Mouse (Mus musculus): ENCODE data around the gene Itpr3. TPM values are rescaled to one million over a fixed set of nuclear protein-coding genes. Genes with fewer than 3 reads are reported as not detected.

Itpr3 gene
- polyA plus RNA-seq, 1 experiment from 2014 or later, result 1.3 TPM

GRCm38 (mm10) chr17:27060698-27061097 lies 3.6 kb downstream of the Itpr3 start:
- Histone ChIP-seq H3K27me3 (peaks cover 42% of the 10 kb centered on the region), H3K9ac (replicated peaks) (no peak overlapping the region)
- 83% methylated on average over 8 of the region's 8 CpGs for WGBS

GRCm38 (mm10) chr17:27061727-27062126 lies 4.6 kb downstream of the Itpr3 start:
- H3K4me3 ChIP-seq (replicated peaks), result no peak overlapping the region
- ATAC-seq, result no peak
- no peak overlapping the region for H3K9ac ChIP-seq (replicated peaks)
- no peak overlapping the region for H3K27ac ChIP-seq
- no peaks in the 10 kb centered on the region for H3K9me3 ChIP-seq
- 92% methylated on average over 3 of the region's 3 CpGs for WGBS
- H3K27me3 ChIP-seq, result peaks cover 32% of the 10 kb centered on the region
- H3K36me3 ChIP-seq, result no peaks in the 10 kb centered on the region
- peaks cover 11% of the 10 kb centered on the region for H3K4me1 ChIP-seq (replicated peaks)
- no peak overlapping the region for H3K4me2 ChIP-seq (replicated peaks)

More at GRCm38 (mm10) chr17:27060698-27061097, 3.6 kb downstream of the Itpr3 start:
- Histone ChIP-seq H3K4me3 (replicated peaks) (no peak overlapping the region), H3K9me3 (no peaks in the 10 kb centered on the region), H3K27ac (no peak overlapping the region), H3K4me2 (replicated peaks) (no peak overlapping the region), H3K36me3 (no peaks in the 10 kb centered on the region), H3K4me1 (replicated peaks) (peaks cover 12% of the 10 kb centered on the region)
- ATAC-seq, result no peak

GRCm38 (mm10) chr17:27062684-27063083 lies 5.6 kb downstream of the Itpr3 start:
- no peak overlapping the region for H3K27ac ChIP-seq
- H3K9me3 ChIP-seq, result no peaks in the 10 kb centered on the region
- H3K27me3 ChIP-seq, result peaks cover 22% of the 10 kb centered on the region
- H3K4me3 ChIP-seq (replicated peaks), result no peak overlapping the region
- no peak overlapping the region for H3K9ac ChIP-seq (replicated peaks)
- ATAC-seq, result no peak
- WGBS, result 91% methylated on average over 7 of the region's 7 CpGs
- H3K4me2 ChIP-seq (replicated peaks), result no peak overlapping the region
- H3K4me1 ChIP-seq (replicated peaks), result peaks cover 1% of the 10 kb centered on the region
- H3K36me3 ChIP-seq, result no peaks in the 10 kb centered on the region

- Histone ChIP-seq H3K9me3 (no peaks in the 10 kb centered on the region), H3K36me3 (no peaks in the 10 kb centered on the region), H3K4me3 (replicated peaks) (no peak overlapping the region), H3K9ac (replicated peaks) (no peak overlapping the region), H3K27me3 (peaks cover 12% of the 10 kb centered on the region), H3K4me2 (replicated peaks) (no peak overlapping the region), H3K4me1 (replicated peaks) (no peaks in the 10 kb centered on the region; the same call in 1 of the 2 replicates), H3K27ac (no peak overlapping the region)
- WGBS, result 63% methylated on average over 6 of the region's 6 CpGs
- ATAC-seq, result no peak
Observed at GRCm38 (mm10) chr17:27063717-27064116, 6.6 kb downstream of the Itpr3 start.

GRCm38 (mm10) chr17:27064195-27064594 lies 7.1 kb downstream of the Itpr3 start:
- Histone ChIP-seq H3K9ac (replicated peaks) (no peak overlapping the region), H3K27me3 (peaks cover 7% of the 10 kb centered on the region), H3K36me3 (no peaks in the 10 kb centered on the region), H3K4me3 (replicated peaks) (no peak overlapping the region), H3K4me2 (replicated peaks) (no peak overlapping the region), H3K9me3 (no peaks in the 10 kb centered on the region), H3K27ac (no peak overlapping the region), H3K4me1 (replicated peaks) (peaks cover 2% of the 10 kb centered on the region)
- ATAC-seq, result no peak
- 83% methylated on average over 2 of the region's 2 CpGs for WGBS

GRCm38 (mm10) chr17:27066065-27066464 lies 9.0 kb downstream of the Itpr3 start:
- peaks cover 13% of the 10 kb centered on the region for H3K4me1 ChIP-seq (replicated peaks)
- no peaks in the 10 kb centered on the region for H3K27me3 ChIP-seq
- no peaks in the 10 kb centered on the region for H3K9me3 ChIP-seq
- no peaks in the 10 kb centered on the region for H3K36me3 ChIP-seq
- no peak for ATAC-seq
- WGBS, result 83% methylated on average over 7 of the region's 7 CpGs
- H3K4me3 ChIP-seq (replicated peaks), result no peak overlapping the region
- H3K4me2 ChIP-seq (replicated peaks), result no peak overlapping the region
- H3K27ac ChIP-seq, result no peak overlapping the region
- no peak overlapping the region for H3K9ac ChIP-seq (replicated peaks)

- H3K9ac ChIP-seq (replicated peaks), result no peak overlapping the region
- peaks cover 16% of the 10 kb centered on the region for H3K4me1 ChIP-seq (replicated peaks)
- H3K36me3 ChIP-seq, result no peaks in the 10 kb centered on the region
- WGBS, result 70% methylated on average over 5 of the region's 5 CpGs
- H3K27me3 ChIP-seq, result no peaks in the 10 kb centered on the region
- no peak overlapping the region for H3K4me3 ChIP-seq (replicated peaks)
- no peaks in the 10 kb centered on the region for H3K9me3 ChIP-seq
- peak overlapping the region; percentile 41; the same call in 1 of the 2 replicates for H3K27ac ChIP-seq
- H3K4me2 ChIP-seq (replicated peaks), result no peak overlapping the region
- ATAC-seq, result peak; percentile 34; the same call in 1 of the 2 replicates
Observed at GRCm38 (mm10) chr17:27069071-27069470, 12.0 kb downstream of the Itpr3 start.

- Histone ChIP-seq H3K4me1 (replicated peaks) (peaks cover 17% of the 10 kb centered on the region), H3K27ac (no peak overlapping the region), H3K4me3 (replicated peaks) (no peak overlapping the region), H3K27me3 (no peaks in the 10 kb centered on the region), H3K4me2 (replicated peaks) (no peak overlapping the region), H3K9ac (replicated peaks) (no peak overlapping the region), H3K9me3 (no peaks in the 10 kb centered on the region), H3K36me3 (no peaks in the 10 kb centered on the region)
- WGBS, result 95% methylated on average over 7 of the region's 7 CpGs
- ATAC-seq, result no peak
Observed at GRCm38 (mm10) chr17:27070913-27071312, 13.8 kb downstream of the Itpr3 start.

GRCm38 (mm10) chr17:27071630-27072029 lies 14.5 kb downstream of the Itpr3 start:
- Histone ChIP-seq H3K4me3 (replicated peaks) (no peak overlapping the region), H3K4me2 (replicated peaks) (no peak overlapping the region), H3K4me1 (replicated peaks) (peaks cover 17% of the 10 kb centered on the region), H3K9ac (replicated peaks) (no peak overlapping the region), H3K9me3 (no peaks in the 10 kb centered on the region), H3K27me3 (no peaks in the 10 kb centered on the region), H3K27ac (no peak overlapping the region), H3K36me3 (no peaks in the 10 kb centered on the region)
- WGBS, result 55% methylated on average over 6 of the region's 6 CpGs
- ATAC-seq, result no peak

- Histone ChIP-seq H3K4me1 (replicated peaks) (peaks cover 17% of the 10 kb centered on the region), H3K4me2 (replicated peaks) (no peak overlapping the region), H3K9me3 (no peaks in the 10 kb centered on the region), H3K36me3 (no peaks in the 10 kb centered on the region), H3K4me3 (replicated peaks) (no peak overlapping the region), H3K27ac (no peak overlapping the region), H3K27me3 (no peaks in the 10 kb centered on the region), H3K9ac (replicated peaks) (no peak overlapping the region)
- ATAC-seq, result no peak
- WGBS, result 95% methylated on average over 8 of the region's 8 CpGs
Observed at GRCm38 (mm10) chr17:27072363-27072762, 15.3 kb downstream of the Itpr3 start.

- Histone ChIP-seq H3K4me2 (replicated peaks) (no peak overlapping the region), H3K27me3 (no peaks in the 10 kb centered on the region), H3K36me3 (no peaks in the 10 kb centered on the region), H3K27ac (no peak overlapping the region), H3K9ac (replicated peaks) (no peak overlapping the region), H3K4me3 (replicated peaks) (no peak overlapping the region), H3K4me1 (replicated peaks) (peaks cover 17% of the 10 kb centered on the region), H3K9me3 (no peaks in the 10 kb centered on the region)
- ATAC-seq, result no peak
- WGBS, result 87% methylated on average over 5 of the region's 5 CpGs
Observed at GRCm38 (mm10) chr17:27073126-27073525, 16.0 kb downstream of the Itpr3 start.

- no peaks in the 10 kb centered on the region for H3K9me3 ChIP-seq
- WGBS, result 70% methylated on average over 9 of the region's 9 CpGs
- ATAC-seq, result no peak
- no peaks in the 10 kb centered on the region for H3K36me3 ChIP-seq
- H3K4me2 ChIP-seq (replicated peaks), result no peak overlapping the region
- H3K27ac ChIP-seq, result no peak overlapping the region
- H3K27me3 ChIP-seq, result no peaks in the 10 kb centered on the region
- H3K4me3 ChIP-seq (replicated peaks), result no peak overlapping the region
- no peak overlapping the region for H3K9ac ChIP-seq (replicated peaks)
- peaks cover 17% of the 10 kb centered on the region for H3K4me1 ChIP-seq (replicated peaks)
Observed at GRCm38 (mm10) chr17:27073778-27074177, 16.7 kb downstream of the Itpr3 start.

GRCm38 (mm10) chr17:27074236-27074635 lies 17.1 kb downstream of the Itpr3 start:
- WGBS, result 65% methylated on average over 6 of the region's 6 CpGs
- no peak overlapping the region for H3K27ac ChIP-seq
- no peak overlapping the region for H3K4me2 ChIP-seq (replicated peaks)
- H3K9ac ChIP-seq (replicated peaks), result no peak overlapping the region
- no peak overlapping the region for H3K4me3 ChIP-seq (replicated peaks)
- no peaks in the 10 kb centered on the region for H3K27me3 ChIP-seq
- no peak for ATAC-seq
- no peaks in the 10 kb centered on the region for H3K36me3 ChIP-seq
- peaks cover 15% of the 10 kb centered on the region for H3K4me1 ChIP-seq (replicated peaks)
- no peaks in the 10 kb centered on the region for H3K9me3 ChIP-seq

All from midbrain, embryonic 13.5 days (tissue).